Mouse (Mus musculus): ENCODE data around the gene Tmem221. TPM values are rescaled to one million over a fixed set of nuclear protein-coding genes. Genes with fewer than 3 reads are reported as not detected.

The Tmem221 gene
- total and polyA plus RNA-seq, 3 experiments: 1.7 to 5.1 TPM; not detected in 1

DNA sequence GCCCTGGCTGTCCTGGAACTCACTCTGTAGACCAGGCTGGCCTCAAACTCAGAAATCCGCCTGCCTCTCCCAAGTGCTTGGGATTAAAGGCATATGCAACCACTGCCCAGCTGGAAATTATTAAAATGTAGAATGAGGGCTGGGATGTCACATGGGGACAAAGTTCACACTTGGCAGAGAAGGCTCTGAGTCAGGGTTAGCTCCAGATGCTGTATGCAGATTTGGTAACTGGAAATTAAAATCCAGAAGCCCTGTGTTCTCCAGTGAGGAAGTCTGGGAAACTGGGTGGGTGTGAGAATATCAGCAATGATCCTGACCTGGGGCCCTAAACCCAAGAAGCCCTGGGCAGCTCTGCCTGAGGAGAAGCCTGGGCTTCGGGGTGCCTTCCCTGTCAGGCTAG lies 49.4 kb downstream of the Tmem221 start:
- peaks cover 2 to 19% of the 10 kb centered on the region in 2 experiments; a peak in 3 of 4 replicates for H3K4me1 ChIP-seq (ENCODE audit: control insufficient read depth in 1 of 2, insufficient read depth in 2 of 2, low read length in 2 of 2)
- peaks cover 0 to 3% of the 10 kb centered on the region in 2 experiments; a peak in 1 of 4 replicates for H3K36me3 ChIP-seq (ENCODE audit: control insufficient read depth in 1 of 2, insufficient read depth in 2 of 2, low read length in 2 of 2)
- no peak overlapping the region for H3K9ac ChIP-seq (ENCODE audit: control insufficient read depth, low read depth, low read length, poor library complexity, severe bottlenecking)
- H3K4me3 ChIP-seq (ENCODE audit: control insufficient read depth in 1 of 2, insufficient read depth in 1 of 2, low read depth in 2 of 2, low read length in 2 of 2): no peak overlapping the region
- TF ChIP-seq SMC3 (IDR thresholded peaks at IDR 0.05; ENCODE audit: low read depth, low read length) (no peak), ETS1 (IDR thresholded peaks at IDR 0.05; ENCODE audit: low read depth, low read length) (no peak), POLR2AphosphoS5 (IDR thresholded peaks at IDR 0.05; ENCODE audit: borderline replicate concordance, low read depth, low read length) (no peak), EP300 (IDR thresholded peaks at IDR 0.05; ENCODE audit: low read depth in 1 of 2, low read length in 2 of 2) (no peak), UBTF (IDR thresholded peaks at IDR 0.05; ENCODE audit: borderline replicate concordance, insufficient read depth, low read depth, low read length) (no peak), POLR2AphosphoS2 (IDR thresholded peaks at IDR 0.05; ENCODE audit: low read length) (no peak), CHD2 (IDR thresholded peaks at IDR 0.05; ENCODE audit: low read length) (no peak)
- no peaks in the 10 kb centered on the region for H3K9me3 ChIP-seq (replicated peaks; ENCODE audit: insufficient read depth, low read length)
- H3K27ac ChIP-seq (ENCODE audit: control insufficient read depth, low read depth, low read length): no peak overlapping the region
- no peak for DNase-seq (ENCODE audit: low read depth, low spot score)
- H3K79me2 ChIP-seq (ENCODE audit: control insufficient read depth, insufficient read depth, low read length, poor library complexity): peaks cover 3% of the 10 kb centered on the region
- no peaks in the 10 kb centered on the region for H3K27me3 ChIP-seq (ENCODE audit: control insufficient read depth in 1 of 2, insufficient read depth in 2 of 2, low read length in 2 of 2)

- TF ChIP-seq BHLHE40 (IDR thresholded peaks at IDR 0.05; ENCODE audit: borderline replicate concordance, low read depth, low read length) (no peak), NELFE (IDR thresholded peaks at IDR 0.05; ENCODE audit: low read depth, low read length) (no peak), MYC (IDR thresholded peaks at IDR 0.05; ENCODE audit: low read depth, low read length) (no peak), UBTF (IDR thresholded peaks at IDR 0.05; ENCODE audit: borderline replicate concordance, insufficient read depth, low read depth, low read length) (no peak), TCF12 (IDR thresholded peaks at IDR 0.05; ENCODE audit: low read depth, low read length) (no peak), CTCF (IDR thresholded peaks at IDR 0.05 in 2 of 3, conservative IDR thresholded peaks at IDR 0.05 in 1 of 3; ENCODE audit: control insufficient read depth in 1 of 3, insufficient read depth in 1 of 3, low read depth in 2 of 3, low read length in 3 of 3, poor library complexity in 1 of 3, severe bottlenecking in 1 of 3) (no peak), EP300 (IDR thresholded peaks at IDR 0.05; ENCODE audit: low read depth in 1 of 2, low read length in 2 of 2) (no peak), CHD1 (IDR thresholded peaks at IDR 0.05; ENCODE audit: low read depth, low read length) (no peak), ETS1 (IDR thresholded peaks at IDR 0.05; ENCODE audit: low read depth, low read length) (no peak)
- Histone ChIP-seq H3K4me3 (ENCODE audit: control insufficient read depth in 1 of 2, insufficient read depth in 1 of 2, low read depth in 2 of 2, low read length in 2 of 2) (no peak overlapping the region), H3K27me3 (ENCODE audit: control insufficient read depth in 1 of 2, insufficient read depth in 2 of 2, low read length in 2 of 2) (no peaks in the 10 kb centered on the region), H3K4me1 (ENCODE audit: control insufficient read depth in 1 of 2, insufficient read depth in 2 of 2, low read length in 2 of 2) (peaks cover 2 to 15% of the 10 kb centered on the region in 2 experiments; a peak in 3 of 4 replicates), H3K9me3 (replicated peaks; ENCODE audit: insufficient read depth, low read length) (no peaks in the 10 kb centered on the region), H3K36me3 (ENCODE audit: control insufficient read depth in 1 of 2, insufficient read depth in 2 of 2, low read length in 2 of 2) (peaks cover 0 to 2% of the 10 kb centered on the region in 2 experiments; a peak in 1 of 4 replicates), H3K9ac (ENCODE audit: control insufficient read depth, low read depth, low read length, poor library complexity, severe bottlenecking) (no peak overlapping the region), H3K27ac (ENCODE audit: control insufficient read depth, low read depth, low read length) (no peak overlapping the region), H3K79me2 (ENCODE audit: control insufficient read depth, insufficient read depth, low read length, poor library complexity) (peaks cover 3% of the 10 kb centered on the region)
- DNase-seq (ENCODE audit: low read depth, low spot score): no peak
Observed at GRCm38 (mm10) chr8:71507589-71508104, 51.0 kb downstream of the Tmem221 start.

DNA sequence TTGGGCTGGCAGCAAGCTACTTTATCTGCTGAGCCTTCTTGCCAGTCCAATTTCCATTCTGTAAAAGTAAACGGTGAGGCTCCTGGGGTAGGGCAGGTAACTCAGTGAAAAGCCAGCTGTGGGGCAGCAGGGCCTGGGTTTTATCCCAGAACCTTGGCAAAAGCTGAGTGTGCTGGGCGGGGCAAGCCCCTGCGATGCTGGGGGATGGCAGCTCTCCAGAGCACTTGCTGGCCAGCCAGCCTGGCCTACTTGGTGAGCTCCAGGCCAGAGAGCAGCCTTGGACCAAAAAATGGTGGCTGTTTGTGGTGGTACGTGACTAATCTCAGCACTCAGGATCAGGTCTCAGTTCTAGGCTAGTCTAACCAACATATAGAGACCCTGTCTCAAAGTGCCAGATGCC lies 52.7 kb downstream of the Tmem221 start:
- H3K4me3 ChIP-seq (ENCODE audit: control insufficient read depth in 1 of 2, insufficient read depth in 1 of 2, low read depth in 2 of 2, low read length in 2 of 2): no peak overlapping the region
- no peak overlapping the region for H3K9ac ChIP-seq (ENCODE audit: control insufficient read depth, low read depth, low read length, poor library complexity, severe bottlenecking)
- peaks cover under 1% of the 10 kb centered on the region; the same call in 1 of the 2 replicates for H3K79me2 ChIP-seq (ENCODE audit: control insufficient read depth, insufficient read depth, low read length, poor library complexity)
- no peaks in the 10 kb centered on the region for H3K27me3 ChIP-seq (ENCODE audit: control insufficient read depth in 1 of 2, insufficient read depth in 2 of 2, low read length in 2 of 2)
- no peaks in the 10 kb centered on the region for H3K36me3 ChIP-seq (ENCODE audit: control insufficient read depth in 1 of 2, insufficient read depth in 2 of 2, low read length in 2 of 2)
- no peak overlapping the region for H3K27ac ChIP-seq (ENCODE audit: control insufficient read depth, low read depth, low read length)
- DNase-seq (ENCODE audit: low read depth, low spot score): no peak
- H3K4me1 ChIP-seq (ENCODE audit: control insufficient read depth in 1 of 2, insufficient read depth in 2 of 2, low read length in 2 of 2): peaks cover 0 to 3% of the 10 kb centered on the region in 2 experiments; a peak in 2 of 4 replicates
- no peaks in the 10 kb centered on the region for H3K9me3 ChIP-seq (replicated peaks; ENCODE audit: insufficient read depth, low read length)
- TF ChIP-seq MYB (IDR thresholded peaks at IDR 0.05; ENCODE audit: low read depth, low read length): no peak
- TF ChIP-seq ZC3H11A (IDR thresholded peaks at IDR 0.05; ENCODE audit: low read depth, low read length): no peak
- no peak for TF ChIP-seq TCF12 (IDR thresholded peaks at IDR 0.05; ENCODE audit: low read depth, low read length)
- no peak for TF ChIP-seq SIN3A (IDR thresholded peaks at IDR 0.05; ENCODE audit: low read length)
- TF ChIP-seq MYC (IDR thresholded peaks at IDR 0.05; ENCODE audit: low read depth, low read length): no peak
- TF ChIP-seq ZMIZ1 (IDR thresholded peaks at IDR 0.05; ENCODE audit: low read depth, low read length): no peak
- no peak for TF ChIP-seq POLR2AphosphoS2 (IDR thresholded peaks at IDR 0.05; ENCODE audit: low read length)
- TF ChIP-seq UBTF (IDR thresholded peaks at IDR 0.05; ENCODE audit: borderline replicate concordance, insufficient read depth, low read depth, low read length): no peak
- TF ChIP-seq CHD1 (IDR thresholded peaks at IDR 0.05; ENCODE audit: low read depth, low read length): no peak
